Comparison of ENCODE assay signal across 25 mouse cellular contexts in the genomic region with DNA sequence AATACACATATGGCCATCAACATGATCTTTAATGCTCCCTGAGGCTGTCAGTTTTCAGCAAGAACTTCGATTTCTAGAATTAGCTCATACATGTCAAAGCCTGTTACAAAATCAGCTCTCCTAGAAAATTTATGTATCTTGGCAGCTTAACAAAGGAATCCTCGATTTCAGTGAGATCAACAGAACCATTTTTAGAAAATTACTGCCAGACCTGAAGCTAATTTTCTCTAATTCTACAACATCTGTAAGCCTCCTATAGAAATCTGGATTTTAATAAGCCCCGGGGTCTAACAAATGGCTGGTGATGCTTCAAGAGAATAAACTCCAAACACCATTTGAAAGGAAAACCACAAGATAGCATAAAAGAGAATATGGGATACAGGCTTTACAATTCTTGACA.
DNase-seq lines count a peak whose midpoint lies in the region; ATAC-seq lines count a peak whose summit lies in the region.
"Had no signal": no experiment of that assay in that cellular context is flagged by ENCODE, and none has a peak within 500 bp of the region (broad histone marks: within the 10 kb centered on the region; RNA-seq: fewer than 3 reads in every experiment).

No protein-coding gene starts in this region.

- no peaks in the 10 kb centered on the region for H3K36me3 ChIP-seq in forebrain, embryonic 16.5 days (ENCODE audit: control insufficient read depth, insufficient read depth)
- no peaks in the 10 kb centered on the region for H3K36me3 ChIP-seq in forebrain, embryonic 12.5 days (replicated peaks)
- H3K36me3 ChIP-seq in midbrain, embryonic 11.5 days (ENCODE audit: control insufficient read depth, insufficient read depth, low read length): no peaks in the 10 kb centered on the region
- no peaks in the 10 kb centered on the region for H3K36me3 ChIP-seq in midbrain, embryonic 10.5 days
- H3K36me3 ChIP-seq in embryonic facial prominence, embryonic 14.5 days (ENCODE audit: control insufficient read depth, insufficient read depth, low read length): no peaks in the 10 kb centered on the region
- H3K36me3 ChIP-seq: embryonic facial prominence, embryonic 13.5 days; heart, embryonic 13.5 days; hindbrain, embryonic 12.5 days; intestine, embryonic 15.5 days; limb, embryonic 15.5 days had no signal

- ATAC-seq in forebrain, embryonic 16.5 days: peak; percentile 23; the same call in 1 of the 2 replicates
- ATAC-seq in forebrain, embryonic 12.5 days (ENCODE audit: low FRiP score): no peak
- ATAC-seq in midbrain, embryonic 11.5 days (ENCODE audit: low FRiP score): no peak
- ATAC-seq in embryonic facial prominence, embryonic 14.5 days (ENCODE audit: low read depth): no peak
- ATAC-seq: activated CD4-positive, CD25-positive, alpha-beta regulatory T cell, adult 4 months; intestine, embryonic 15.5 days had no signal

- peaks cover 6% of the 10 kb centered on the region; the same call in 1 of the 2 replicates for H3K4me1 ChIP-seq in forebrain, embryonic 16.5 days (replicated peaks; ENCODE audit: control insufficient read depth, insufficient read depth, low read length)
- no peaks in the 10 kb centered on the region for H3K4me1 ChIP-seq in forebrain, embryonic 12.5 days
- no peaks in the 10 kb centered on the region for H3K4me1 ChIP-seq in midbrain, embryonic 11.5 days (ENCODE audit: control insufficient read depth, insufficient read depth, low read length)
- no peaks in the 10 kb centered on the region for H3K4me1 ChIP-seq in midbrain, embryonic 10.5 days
- H3K4me1 ChIP-seq in embryonic facial prominence, embryonic 14.5 days (ENCODE audit: control insufficient read depth, insufficient read depth, low read length): no peaks in the 10 kb centered on the region
- H3K4me1 ChIP-seq: heart, embryonic 13.5 days; hindbrain, embryonic 12.5 days; intestine, embryonic 15.5 days; limb, embryonic 15.5 days had no signal

- no peak overlapping the region for H3K9ac ChIP-seq in forebrain, embryonic 16.5 days (replicated peaks; ENCODE audit: low read depth, low read length)
- no peak overlapping the region for H3K9ac ChIP-seq in forebrain, embryonic 12.5 days
- no peak overlapping the region for H3K9ac ChIP-seq in midbrain, embryonic 11.5 days (ENCODE audit: low read length)
- no peak overlapping the region for H3K9ac ChIP-seq in embryonic facial prominence, embryonic 14.5 days (ENCODE audit: low read depth, low read length)
- H3K9ac ChIP-seq: embryonic facial prominence, embryonic 13.5 days; heart, embryonic 13.5 days; hindbrain, embryonic 12.5 days; intestine, embryonic 15.5 days; limb, embryonic 15.5 days; liver, embryonic 14.5 days; lung, embryonic 14.5 days had no signal

- H3K27ac ChIP-seq in forebrain, embryonic 16.5 days (ENCODE audit: low read length): peak overlapping the region; percentile 75
- H3K27ac ChIP-seq in forebrain, embryonic 12.5 days: no peak overlapping the region
- H3K27ac ChIP-seq in midbrain, embryonic 11.5 days (ENCODE audit: low read depth, low read length): no peak overlapping the region
- H3K27ac ChIP-seq in midbrain, embryonic 10.5 days (replicated peaks): no peak overlapping the region
- H3K27ac ChIP-seq in embryonic facial prominence, embryonic 14.5 days (replicated peaks; ENCODE audit: low read depth, low read length): 0 out of 2 replicates have a peak overlapping the region, but pooled peaks have one; percentile 11
- H3K27ac ChIP-seq: embryonic facial prominence, embryonic 13.5 days; heart, embryonic 13.5 days; hindbrain, embryonic 12.5 days; intestine, embryonic 15.5 days; limb, embryonic 15.5 days; liver, embryonic 14.5 days; stomach, postnatal 0 days had no signal

- no peaks in the 10 kb centered on the region for H3K9me3 ChIP-seq in forebrain, embryonic 16.5 days (ENCODE audit: control insufficient read depth, low read length)
- H3K9me3 ChIP-seq in forebrain, embryonic 12.5 days: no peaks in the 10 kb centered on the region
- H3K9me3 ChIP-seq in midbrain, embryonic 11.5 days (ENCODE audit: control insufficient read depth, low read length): no peaks in the 10 kb centered on the region
- no peaks in the 10 kb centered on the region for H3K9me3 ChIP-seq in midbrain, embryonic 10.5 days (replicated peaks)
- H3K9me3 ChIP-seq in embryonic facial prominence, embryonic 14.5 days (ENCODE audit: control insufficient read depth, low read length): no peaks in the 10 kb centered on the region
- H3K9me3 ChIP-seq: embryonic facial prominence, embryonic 13.5 days; heart, embryonic 13.5 days; hindbrain, embryonic 12.5 days; intestine, embryonic 15.5 days; limb, embryonic 15.5 days had no signal

- 45% methylated on average over 3 of the region's 3 CpGs for WGBS in forebrain, embryonic 16.5 days
- 80% methylated on average over 3 of the region's 3 CpGs for WGBS in forebrain, embryonic 12.5 days
- 81% methylated on average over 3 of the region's 3 CpGs for WGBS in midbrain, embryonic 11.5 days
- WGBS in midbrain, embryonic 10.5 days: 88% methylated on average over 3 of the region's 3 CpGs
- WGBS in embryonic facial prominence, embryonic 14.5 days: 30% methylated on average over 3 of the region's 3 CpGs

- H3K4me3 ChIP-seq in forebrain, embryonic 16.5 days (replicated peaks; ENCODE audit: low read length): no peak overlapping the region
- no peak overlapping the region for H3K4me3 ChIP-seq in forebrain, embryonic 12.5 days (replicated peaks)
- H3K4me3 ChIP-seq in midbrain, embryonic 11.5 days (ENCODE audit: low read depth, low read length): no peak overlapping the region
- H3K4me3 ChIP-seq in midbrain, embryonic 10.5 days: no peak overlapping the region
- no peak overlapping the region for H3K4me3 ChIP-seq in embryonic facial prominence, embryonic 14.5 days (ENCODE audit: low read depth, low read length)
- H3K4me3 ChIP-seq: embryonic facial prominence, embryonic 13.5 days; heart, embryonic 13.5 days; hindbrain, embryonic 12.5 days; intestine, embryonic 15.5 days; limb, embryonic 15.5 days had no signal

- H3K27me3 ChIP-seq in forebrain, embryonic 16.5 days (replicated peaks; ENCODE audit: control insufficient read depth, insufficient read depth, low read length): no peaks in the 10 kb centered on the region
- no peaks in the 10 kb centered on the region for H3K27me3 ChIP-seq in forebrain, embryonic 12.5 days
- H3K27me3 ChIP-seq in midbrain, embryonic 11.5 days (ENCODE audit: control insufficient read depth, insufficient read depth, low read length): no peaks in the 10 kb centered on the region
- H3K27me3 ChIP-seq in midbrain, embryonic 10.5 days (ENCODE audit: low read depth, poor library complexity, severe bottlenecking): no peaks in the 10 kb centered on the region
- no peaks in the 10 kb centered on the region for H3K27me3 ChIP-seq in embryonic facial prominence, embryonic 14.5 days (replicated peaks; ENCODE audit: control insufficient read depth, insufficient read depth, low read length)
- H3K27me3 ChIP-seq: embryonic facial prominence, embryonic 13.5 days; heart, embryonic 13.5 days; hindbrain, embryonic 12.5 days; intestine, embryonic 15.5 days; limb, embryonic 15.5 days had no signal

- H3K4me2 ChIP-seq in forebrain, embryonic 16.5 days (ENCODE audit: low read length): no peak overlapping the region
- H3K4me2 ChIP-seq in forebrain, embryonic 12.5 days: no peak overlapping the region
- H3K4me2 ChIP-seq in midbrain, embryonic 11.5 days: no peak overlapping the region
- no peak overlapping the region for H3K4me2 ChIP-seq in embryonic facial prominence, embryonic 14.5 days (ENCODE audit: low read depth, low read length)
- H3K4me2 ChIP-seq: embryonic facial prominence, embryonic 13.5 days; heart, embryonic 13.5 days; hindbrain, embryonic 12.5 days; intestine, embryonic 15.5 days; limb, embryonic 15.5 days; lung, embryonic 14.5 days had no signal

- DNase-seq in midbrain, embryonic 11.5 days (ENCODE audit: low spot score, missing footprints): peak; percentile 33
- DNase-seq in midbrain, embryonic 10.5 days (ENCODE audit: low spot score): no peak
- peak; percentile 71 for DNase-seq in embryonic facial prominence, embryonic 14.5 days (ENCODE audit: low spot score)
- peak; percentile 25 for DNase-seq in retina, embryonic 14.5 days (ENCODE audit: low spot score)
- DNase-seq in embryo, embryonic 10 days (ENCODE audit: low spot score): no peak
- DNase-seq in cerebellum, adult 11-12 months: no peak
- DNase-seq: adrenal gland, postnatal 10 days; cerebellum, adult 9-11 months; gastrocnemius, postnatal 10 days; heart, adult 18-20 months; kidney, adult 9 months; kidney, postnatal 14 days; lung, embryonic 14.5 days; right cerebral cortex, postnatal 14 days; thymus, adult 2 months had no signal

Comparison
In these comparisons a context has a peak if more than half of its experiments do, and no peak if none do; other contexts are left out.
1. H3K27ac ChIP-seq: peak in forebrain, embryonic 16.5 days (single experiment) and embryonic facial prominence, embryonic 14.5 days (single experiment); none in forebrain, embryonic 12.5 days (single experiment), midbrain, embryonic 11.5 days (single experiment) and midbrain, embryonic 10.5 days (single experiment).
2. DNase-seq: peak in midbrain, embryonic 11.5 days (single experiment), embryonic facial prominence, embryonic 14.5 days (single experiment) and retina, embryonic 14.5 days (single experiment); none in midbrain, embryonic 10.5 days (single experiment), embryo, embryonic 10 days (single experiment) and cerebellum, adult 11-12 months (single experiment).